Mouse (Mus musculus) lung, adult 18-20 months (tissue): ENCODE data around the gene Ttc41.
A peak's percentile ranks its signal among the peaks of the same experiment; 100 is the strongest.

ENCODE experiments used
- DNase-seq, 2 experiments: peaks; one replicate each; pipeline ENCODE4 v3.0.0; 2022; ENCODE audit warnings: mixed read lengths in 2 of 2

Ttc41 gene

GRCm38 (mm10) chr10:86825871-86826522 is 120.4 kb downstream of the Ttc41 start:
- peak; percentile 90 to 92 for DNase-seq
